Mouse (Mus musculus): Measurements from ENCODE around the gene Ptges2. TPM values are rescaled to one million over a fixed set of nuclear protein-coding genes. Genes with fewer than 3 reads are reported as not detected.

The Ptges2 gene
- polyA plus RNA-seq, 1 experiment from 2014 or later: 42.7 TPM

GRCm38 (mm10) chr2:32407144-32407824, 11.6 kb downstream of the Ptges2 start:
- no peaks in the 10 kb centered on the region for H3K9me3 ChIP-seq (ENCODE audit: control insufficient read depth, low read length)
- H3K27ac ChIP-seq (ENCODE audit: low read length): no peak overlapping the region
- no peak overlapping the region for H3K4me2 ChIP-seq (ENCODE audit: low read length)
- H3K36me3 ChIP-seq (ENCODE audit: control insufficient read depth, insufficient read depth): no peaks in the 10 kb centered on the region; the same call in 1 of the 2 replicates
- H3K4me1 ChIP-seq (replicated peaks; ENCODE audit: control insufficient read depth, insufficient read depth, low read length): no peaks in the 10 kb centered on the region
- no peaks in the 10 kb centered on the region for H3K27me3 ChIP-seq (replicated peaks; ENCODE audit: control insufficient read depth, insufficient read depth, low read length)
- 83% methylated on average over 7 of the region's 7 CpGs for WGBS
- H3K4me3 ChIP-seq (replicated peaks; ENCODE audit: low read length): no peak overlapping the region
- no peak for ATAC-seq
- no peak overlapping the region for H3K9ac ChIP-seq (replicated peaks; ENCODE audit: low read depth, low read length)

GRCm38 (mm10) chr2:32408429-32409424, 13.0 kb downstream of the Ptges2 start:
- H3K9ac ChIP-seq (replicated peaks; ENCODE audit: low read depth, low read length): peak overlapping the region; percentile 6; the same call in 1 of the 2 replicates
- H3K4me1 ChIP-seq (replicated peaks; ENCODE audit: control insufficient read depth, insufficient read depth, low read length): no peaks in the 10 kb centered on the region
- no peak for ATAC-seq
- H3K27me3 ChIP-seq (replicated peaks; ENCODE audit: control insufficient read depth, insufficient read depth, low read length): no peaks in the 10 kb centered on the region
- no peaks in the 10 kb centered on the region for H3K9me3 ChIP-seq (ENCODE audit: control insufficient read depth, low read length)
- H3K36me3 ChIP-seq (ENCODE audit: control insufficient read depth, insufficient read depth): no peaks in the 10 kb centered on the region
- no peak overlapping the region for H3K4me3 ChIP-seq (replicated peaks; ENCODE audit: low read length)
- H3K4me2 ChIP-seq (ENCODE audit: low read length): no peak overlapping the region
- 70% methylated on average over 25 of the region's 25 CpGs for WGBS
- H3K27ac ChIP-seq (ENCODE audit: low read length): no peak overlapping the region

GRCm38 (mm10) chr2:32411407-32411806, 15.7 kb downstream of the Ptges2 start:
- H3K4me1 ChIP-seq (replicated peaks; ENCODE audit: control insufficient read depth, insufficient read depth, low read length): no peaks in the 10 kb centered on the region
- H3K36me3 ChIP-seq (ENCODE audit: control insufficient read depth, insufficient read depth): peaks cover 15% of the 10 kb centered on the region
- no peak overlapping the region for H3K27ac ChIP-seq (ENCODE audit: low read length)
- H3K4me3 ChIP-seq (replicated peaks; ENCODE audit: low read length): no peak overlapping the region
- H3K4me2 ChIP-seq (ENCODE audit: low read length): no peak overlapping the region
- H3K27me3 ChIP-seq (replicated peaks; ENCODE audit: control insufficient read depth, insufficient read depth, low read length): no peaks in the 10 kb centered on the region
- no peak overlapping the region for H3K9ac ChIP-seq (replicated peaks; ENCODE audit: low read depth, low read length)
- no peaks in the 10 kb centered on the region for H3K9me3 ChIP-seq (ENCODE audit: control insufficient read depth, low read length)
- WGBS: 87% methylated on average over 7 of the region's 7 CpGs
- ATAC-seq: no peak

GRCm38 (mm10) chr2:32412742-32413531, 17.2 kb downstream of the Ptges2 start:
- H3K27ac ChIP-seq (ENCODE audit: low read length): no peak overlapping the region
- H3K4me3 ChIP-seq (replicated peaks; ENCODE audit: low read length): no peak overlapping the region
- no peak overlapping the region for H3K4me2 ChIP-seq (ENCODE audit: low read length)
- no peak for ATAC-seq
- H3K4me1 ChIP-seq (replicated peaks; ENCODE audit: control insufficient read depth, insufficient read depth, low read length): no peaks in the 10 kb centered on the region
- peaks cover 30% of the 10 kb centered on the region for H3K36me3 ChIP-seq (ENCODE audit: control insufficient read depth, insufficient read depth)
- 95% methylated on average over 6 of the region's 6 CpGs for WGBS
- no peaks in the 10 kb centered on the region for H3K9me3 ChIP-seq (ENCODE audit: control insufficient read depth, low read length)
- H3K27me3 ChIP-seq (replicated peaks; ENCODE audit: control insufficient read depth, insufficient read depth, low read length): no peaks in the 10 kb centered on the region
- no peak overlapping the region for H3K9ac ChIP-seq (replicated peaks; ENCODE audit: low read depth, low read length)

GRCm38 (mm10) chr2:32413936-32414335, 18.2 kb downstream of the Ptges2 start:
- peaks cover 37% of the 10 kb centered on the region for H3K36me3 ChIP-seq (ENCODE audit: control insufficient read depth, insufficient read depth)
- H3K9me3 ChIP-seq (ENCODE audit: control insufficient read depth, low read length): no peaks in the 10 kb centered on the region
- no peak overlapping the region for H3K9ac ChIP-seq (replicated peaks; ENCODE audit: low read depth, low read length)
- no peaks in the 10 kb centered on the region for H3K27me3 ChIP-seq (replicated peaks; ENCODE audit: control insufficient read depth, insufficient read depth, low read length)
- no peaks in the 10 kb centered on the region for H3K4me1 ChIP-seq (replicated peaks; ENCODE audit: control insufficient read depth, insufficient read depth, low read length)
- ATAC-seq: no peak
- no peak overlapping the region for H3K27ac ChIP-seq (ENCODE audit: low read length)
- WGBS: 77% methylated on average over 5 of the region's 5 CpGs
- no peak overlapping the region for H3K4me3 ChIP-seq (replicated peaks; ENCODE audit: low read length)
- no peak overlapping the region for H3K4me2 ChIP-seq (ENCODE audit: low read length)

GRCm38 (mm10) chr2:32415801-32416200, 20.1 kb downstream of the Ptges2 start:
- ATAC-seq: no peak
- 96% methylated on average over 12 of the region's 12 CpGs for WGBS

GRCm38 (mm10) chr2:32416556-32416955, 20.9 kb downstream of the Ptges2 start:
- 80% methylated on average over 2 of the region's 2 CpGs for WGBS
- peaks cover 54% of the 10 kb centered on the region for H3K36me3 ChIP-seq (ENCODE audit: control insufficient read depth, insufficient read depth)
- ATAC-seq: no peak
- H3K4me2 ChIP-seq (ENCODE audit: low read length): no peak overlapping the region
- H3K4me3 ChIP-seq (replicated peaks; ENCODE audit: low read length): no peak overlapping the region
- no peak overlapping the region for H3K27ac ChIP-seq (ENCODE audit: low read length)
- H3K27me3 ChIP-seq (replicated peaks; ENCODE audit: control insufficient read depth, insufficient read depth, low read length): no peaks in the 10 kb centered on the region
- H3K4me1 ChIP-seq (replicated peaks; ENCODE audit: control insufficient read depth, insufficient read depth, low read length): no peaks in the 10 kb centered on the region
- no peaks in the 10 kb centered on the region for H3K9me3 ChIP-seq (ENCODE audit: control insufficient read depth, low read length)
- no peak overlapping the region for H3K9ac ChIP-seq (replicated peaks; ENCODE audit: low read depth, low read length)

More at GRCm38 (mm10) chr2:32415801-32416200, 20.1 kb downstream of the Ptges2 start:
- peaks cover 50% of the 10 kb centered on the region for H3K36me3 ChIP-seq (ENCODE audit: control insufficient read depth, insufficient read depth)
- H3K4me3 ChIP-seq (replicated peaks; ENCODE audit: low read length): no peak overlapping the region
- H3K9me3 ChIP-seq (ENCODE audit: control insufficient read depth, low read length): no peaks in the 10 kb centered on the region
- no peaks in the 10 kb centered on the region for H3K4me1 ChIP-seq (replicated peaks; ENCODE audit: control insufficient read depth, insufficient read depth, low read length)
- H3K27me3 ChIP-seq (replicated peaks; ENCODE audit: control insufficient read depth, insufficient read depth, low read length): no peaks in the 10 kb centered on the region
- no peak overlapping the region for H3K9ac ChIP-seq (replicated peaks; ENCODE audit: low read depth, low read length)
- no peak overlapping the region for H3K27ac ChIP-seq (ENCODE audit: low read length)
- no peak overlapping the region for H3K4me2 ChIP-seq (ENCODE audit: low read length)

- Histone ChIP-seq H3K36me3 (ENCODE audit: control insufficient read depth, insufficient read depth) (peaks cover 54% of the 10 kb centered on the region), H3K4me1 (replicated peaks; ENCODE audit: control insufficient read depth, insufficient read depth, low read length) (no peaks in the 10 kb centered on the region), H3K27ac (ENCODE audit: low read length) (no peak overlapping the region), H3K4me2 (ENCODE audit: low read length) (no peak overlapping the region), H3K27me3 (replicated peaks; ENCODE audit: control insufficient read depth, insufficient read depth, low read length) (no peaks in the 10 kb centered on the region), H3K9ac (replicated peaks; ENCODE audit: low read depth, low read length) (no peak overlapping the region), H3K9me3 (ENCODE audit: control insufficient read depth, low read length) (no peaks in the 10 kb centered on the region), H3K4me3 (replicated peaks; ENCODE audit: low read length) (no peak overlapping the region)
- 92% methylated on average over 8 of the region's 8 CpGs for WGBS
- ATAC-seq: no peak
Measured at GRCm38 (mm10) chr2:32417486-32417885, 21.8 kb downstream of the Ptges2 start.

Data from forebrain, embryonic 16.5 days (tissue).